Mouse (Mus musculus): ENCODE data around the gene Ccnh. TPM values are rescaled to one million over a fixed set of nuclear protein-coding genes. Genes with fewer than 3 reads are reported as not detected.
A peak's percentile ranks its signal among the peaks of the same experiment; 100 is the strongest.
"Not testable (repeated sequence)": the region's sequence is repeated elsewhere in the genome, so short reads cannot be mapped to it uniquely, and the experiment has no call there.

The Ccnh gene
- polyA plus RNA-seq (2016; fragmentation: Nextera tagmentation; extraction: Ambion mirVana) = 74.9 and 87.4 TPM in 2 replicates

GRCm38 (mm10) chr13:85188903-85189643 lies at the start of gene Ccnh:
Gene Ccnh (plus strand): TSS chr13:85189408.
- no peaks in the 10 kb centered on the region for H3K27me3 ChIP-seq (ENCODE audit: insufficient read depth, poor library complexity, severe bottlenecking)
- peak within 1 kb of the TSS; percentile 88 for H3K4me3 ChIP-seq
- no peaks in the 10 kb centered on the region for H3K4me1 ChIP-seq
- peak; percentile 97 for DNase-seq (ENCODE audit: low spot score)
- peaks cover 28% of the 10 kb centered on the region for H3K36me3 ChIP-seq
- 2% methylated on average over 44 of the region's 44 CpGs for WGBS
- H3K27ac ChIP-seq = peak within 1 kb of the TSS; percentile 92
- no peaks in the 10 kb centered on the region for H3K9me3 ChIP-seq

- not testable (repeated sequence) for DNase-seq (ENCODE audit: low spot score); H3K4me1 ChIP-seq; H3K9me3 ChIP-seq; H3K4me3 ChIP-seq; H3K27me3 ChIP-seq (ENCODE audit: insufficient read depth, poor library complexity, severe bottlenecking); H3K36me3 ChIP-seq; H3K27ac ChIP-seq
- 87% methylated on average over 16 of the region's 16 CpGs for WGBS
Measured at GRCm38 (mm10) chr13:85143361-85143760, 45.8 kb upstream of the Ccnh start.

GRCm38 (mm10) chr13:85146471-85146870 lies 42.7 kb upstream of the Ccnh start:
- H3K27ac ChIP-seq = no peak overlapping the region
- H3K27me3 ChIP-seq (ENCODE audit: insufficient read depth, poor library complexity, severe bottlenecking) = no peaks in the 10 kb centered on the region
- no peak for DNase-seq (ENCODE audit: low spot score)
- H3K4me3 ChIP-seq = no peak overlapping the region
- no peaks in the 10 kb centered on the region for H3K4me1 ChIP-seq
- no peaks in the 10 kb centered on the region for H3K9me3 ChIP-seq
- H3K36me3 ChIP-seq = no peaks in the 10 kb centered on the region

- H3K4me1 ChIP-seq = no peaks in the 10 kb centered on the region
- H3K36me3 ChIP-seq = no peaks in the 10 kb centered on the region
- H3K27me3 ChIP-seq (ENCODE audit: insufficient read depth, poor library complexity, severe bottlenecking) = no peaks in the 10 kb centered on the region
- 83% methylated on average over 6 of the region's 6 CpGs for WGBS
- no peak overlapping the region for H3K27ac ChIP-seq
- no peaks in the 10 kb centered on the region for H3K9me3 ChIP-seq
- H3K4me3 ChIP-seq = no peak overlapping the region
- DNase-seq (ENCODE audit: low spot score) = no peak
Measured at GRCm38 (mm10) chr13:85154746-85155145, 34.5 kb upstream of the Ccnh start.

GRCm38 (mm10) chr13:85159971-85160370 lies 29.2 kb upstream of the Ccnh start:
- no peak for DNase-seq (ENCODE audit: low spot score)
- Histone ChIP-seq H3K4me3 (no peak overlapping the region), H3K27me3 (ENCODE audit: insufficient read depth, poor library complexity, severe bottlenecking) (no peaks in the 10 kb centered on the region), H3K9me3 (no peaks in the 10 kb centered on the region), H3K4me1 (no peaks in the 10 kb centered on the region), H3K27ac (no peak overlapping the region), H3K36me3 (no peaks in the 10 kb centered on the region)
- WGBS = 64% methylated on average over 2 of the region's 2 CpGs

GRCm38 (mm10) chr13:85164512-85165124 lies 24.6 kb upstream of the Ccnh start:
- Histone ChIP-seq H3K9me3 (no peaks in the 10 kb centered on the region), H3K36me3 (no peaks in the 10 kb centered on the region), H3K4me3 (no peak overlapping the region), H3K4me1 (no peaks in the 10 kb centered on the region), H3K27me3 (ENCODE audit: insufficient read depth, poor library complexity, severe bottlenecking) (no peaks in the 10 kb centered on the region), H3K27ac (no peak overlapping the region)
- WGBS = 48% methylated on average over 4 of the region's 4 CpGs
- no peak for DNase-seq (ENCODE audit: low spot score)

- Histone ChIP-seq H3K4me1 (no peaks in the 10 kb centered on the region), H3K36me3 (peaks cover 29% of the 10 kb centered on the region), H3K27me3 (ENCODE audit: insufficient read depth, poor library complexity, severe bottlenecking) (no peaks in the 10 kb centered on the region), H3K27ac (peak overlapping the region; percentile 92), H3K4me3 (peak overlapping the region; percentile 88), H3K9me3 (no peaks in the 10 kb centered on the region)
- WGBS = 2% methylated on average over 17 of the region's 17 CpGs
- DNase-seq (ENCODE audit: low spot score) = peak; percentile 86
Measured at GRCm38 (mm10) chr13:85189644-85190121, 475 bp downstream of the Ccnh start.

GRCm38 (mm10) chr13:85191253-85191652 lies 2.0 kb downstream of the Ccnh start:
- Histone ChIP-seq H3K36me3 (peaks cover 29% of the 10 kb centered on the region), H3K27me3 (ENCODE audit: insufficient read depth, poor library complexity, severe bottlenecking) (no peaks in the 10 kb centered on the region), H3K27ac (no peak overlapping the region), H3K4me1 (no peaks in the 10 kb centered on the region), H3K4me3 (no peak overlapping the region), H3K9me3 (no peaks in the 10 kb centered on the region)
- 97% methylated on average over 2 of the region's 2 CpGs for WGBS
- DNase-seq (ENCODE audit: low spot score) = no peak

GRCm38 (mm10) chr13:85207493-85207892 lies 18.3 kb downstream of the Ccnh start:
- H3K27me3 ChIP-seq (ENCODE audit: insufficient read depth, poor library complexity, severe bottlenecking) = no peaks in the 10 kb centered on the region
- no peak overlapping the region for H3K4me3 ChIP-seq
- no peaks in the 10 kb centered on the region for H3K9me3 ChIP-seq
- no peaks in the 10 kb centered on the region for H3K4me1 ChIP-seq
- no peak overlapping the region for H3K27ac ChIP-seq
- 87% methylated on average over 2 of the region's 2 CpGs for WGBS
- no peak for DNase-seq (ENCODE audit: low spot score)
- H3K36me3 ChIP-seq = peaks cover 36% of the 10 kb centered on the region

GRCm38 (mm10) chr13:85208656-85209055 lies 19.4 kb downstream of the Ccnh start:
- Histone ChIP-seq H3K36me3 (peaks cover 34% of the 10 kb centered on the region), H3K27me3 (ENCODE audit: insufficient read depth, poor library complexity, severe bottlenecking) (no peaks in the 10 kb centered on the region), H3K27ac (no peak overlapping the region), H3K9me3 (no peaks in the 10 kb centered on the region), H3K4me1 (no peaks in the 10 kb centered on the region), H3K4me3 (no peak overlapping the region)
- WGBS = 94% methylated on average over 6 of the region's 6 CpGs
- no peak for DNase-seq (ENCODE audit: low spot score)

- WGBS = 64% methylated on average over 1 of the region's 1 CpGs
- peaks cover 32% of the 10 kb centered on the region; the same call in 1 of the 2 replicates for H3K36me3 ChIP-seq
Measured at GRCm38 (mm10) chr13:85210353-85210752, 21.1 kb downstream of the Ccnh start.

GRCm38 (mm10) chr13:85218656-85219055 lies 29.4 kb downstream of the Ccnh start:
- no peak for DNase-seq (ENCODE audit: low spot score)
- Histone ChIP-seq H3K27ac (no peak overlapping the region), H3K27me3 (ENCODE audit: insufficient read depth, poor library complexity, severe bottlenecking) (no peaks in the 10 kb centered on the region), H3K4me3 (no peak overlapping the region), H3K4me1 (no peaks in the 10 kb centered on the region), H3K9me3 (no peaks in the 10 kb centered on the region), H3K36me3 (peaks cover 49% of the 10 kb centered on the region; the same call in 1 of the 2 replicates)
- WGBS = 73% methylated on average over 4 of the region's 4 CpGs

More at GRCm38 (mm10) chr13:85210353-85210752, 21.1 kb downstream of the Ccnh start:
- Histone ChIP-seq H3K27ac (no peak overlapping the region), H3K9me3 (no peaks in the 10 kb centered on the region), H3K4me3 (no peak overlapping the region), H3K4me1 (no peaks in the 10 kb centered on the region), H3K27me3 (ENCODE audit: insufficient read depth, poor library complexity, severe bottlenecking) (no peaks in the 10 kb centered on the region)
- no peak for DNase-seq (ENCODE audit: low spot score)

- Histone ChIP-seq H3K27me3 (ENCODE audit: insufficient read depth, poor library complexity, severe bottlenecking) (no peaks in the 10 kb centered on the region), H3K27ac (no peak overlapping the region), H3K4me3 (no peak overlapping the region), H3K36me3 (peaks cover 23% of the 10 kb centered on the region; the same call in 1 of the 2 replicates), H3K9me3 (no peaks in the 10 kb centered on the region), H3K4me1 (no peaks in the 10 kb centered on the region)
- DNase-seq (ENCODE audit: low spot score) = no peak
- WGBS = 89% methylated on average over 7 of the region's 7 CpGs
Measured at GRCm38 (mm10) chr13:85238760-85239159, 49.6 kb downstream of the Ccnh start.

Measured in heart, embryonic 10.5 days (tissue).